Mouse (Mus musculus): ENCODE measurements around the gene Dgkz.

- TF ChIP-seq CTCF (conservative IDR thresholded peaks at IDR 0.05; ENCODE audit: insufficient read depth, insufficient read length, low read depth, low read length), result no peak
- TF ChIP-seq POLR2A (IDR thresholded peaks at IDR 0.05; ENCODE audit: low read depth, low read length), result no peak
These were observed 4.6 kb upstream of the Dgkz start for GRCm38 (mm10) chr2:91980245-91980644.

All from kidney, adult 2 months (tissue).